Mouse (Mus musculus) MEL (cell line): Measurements from ENCODE around the gene Syt2.

Experiments used
- BHLHE40 ChIP-seq: IDR thresholded peaks from 2 replicates; pipeline ENCODE4 v1.6.1; 2012; ENCODE audit warnings: low read depth, mild to moderate bottlenecking, inconsistent platforms, low read length, improper control_type of control experiment, borderline replicate concordance
- CHD1 ChIP-seq: IDR thresholded peaks from 2 replicates; pipeline ENCODE4 v1.6.1; 2012; ENCODE audit warnings: low read depth, mild to moderate bottlenecking, inconsistent platforms, low read length, improper control_type of control experiment
- CTCF ChIP-seq, 3 experiments: IDR thresholded peaks in 2 of 3; conservative IDR thresholded peaks in 1 of 3; 2 replicates each; pipeline ENCODE4 v1.5.1; 2011 to 2012; ENCODE audit warnings: low read length in 3 of 3, low read depth in 2 of 3, mild to moderate bottlenecking in 2 of 3, improper control_type of control experiment in 1 of 3, inconsistent platforms in 1 of 3, mixed read lengths in 1 of 3, moderate library complexity in 1 of 3; ENCODE audit not compliant: control insufficient read depth in 1 of 3, insufficient read depth in 1 of 3, poor library complexity in 1 of 3, severe bottlenecking in 1 of 3
- ETS1 ChIP-seq: IDR thresholded peaks from 2 replicates; pipeline ENCODE4 v1.6.1; 2012; ENCODE audit warnings: low read depth, mild to moderate bottlenecking, inconsistent platforms, low read length, improper control_type of control experiment, moderate library complexity
- JUND ChIP-seq: IDR thresholded peaks from 2 replicates; pipeline ENCODE4 v1.6.1; 2011; ENCODE audit warnings: low read depth, mild to moderate bottlenecking, improper control_type of control experiment, low read length
- MAX ChIP-seq: IDR thresholded peaks from 2 replicates; pipeline ENCODE4 v1.6.1; 2011; ENCODE audit warnings: low read length, improper control_type of control experiment
- MYC ChIP-seq: IDR thresholded peaks from 2 replicates; pipeline ENCODE4 v1.6.1; 2011; ENCODE audit warnings: low read depth, mild to moderate bottlenecking, low read length, improper control_type of control experiment, moderate library complexity
- SIN3A ChIP-seq: IDR thresholded peaks from 2 replicates; pipeline ENCODE4 v1.6.1; 2012; ENCODE audit warnings: low read length, improper control_type of control experiment, inconsistent platforms
- TAL1 ChIP-seq: IDR thresholded peaks from 2 replicates; pipeline ENCODE4 v1.6.1; 2012; ENCODE audit warnings: mild to moderate bottlenecking, inconsistent platforms, low read length, moderate library complexity, mixed read lengths
- UBTF ChIP-seq: IDR thresholded peaks from 2 replicates; pipeline ENCODE4 v1.6.1; 2012; ENCODE audit warnings: low read depth, mild to moderate bottlenecking, inconsistent platforms, low read length, improper control_type of control experiment, moderate library complexity, borderline replicate concordance; ENCODE audit not compliant: insufficient read depth

DNA sequence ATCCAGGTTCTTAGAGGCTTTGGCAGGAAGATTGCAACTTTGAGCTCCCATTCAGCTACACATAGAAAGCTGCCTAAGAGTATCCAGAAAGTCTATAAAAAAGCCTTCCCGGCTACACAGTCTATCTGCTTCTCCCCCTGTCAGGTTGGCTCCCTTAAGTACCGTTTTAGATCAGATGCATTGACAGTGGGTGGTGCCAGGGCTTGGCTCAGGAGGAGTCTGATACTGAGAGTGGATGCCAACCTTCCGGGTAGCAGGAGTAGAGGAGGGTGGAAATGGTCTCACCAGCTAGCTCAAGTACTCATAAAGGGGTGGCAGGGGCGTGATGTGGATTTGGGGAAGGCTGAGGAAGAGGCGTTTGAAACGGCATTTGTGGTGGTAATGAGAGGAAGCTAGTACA lies 7.0 kb upstream of the Syt2 start:
- TF ChIP-seq CTCF (IDR thresholded peaks at IDR 0.05 in 2 of 3, conservative IDR thresholded peaks at IDR 0.05 in 1 of 3; ENCODE audit: control insufficient read depth in 1 of 3, insufficient read depth in 1 of 3, low read depth in 2 of 3, low read length in 3 of 3, poor library complexity in 1 of 3, severe bottlenecking in 1 of 3) (no peak), JUND (no peak), MAX (no peak), CHD1 (no peak), UBTF (no peak), SIN3A (no peak), TAL1 (no peak), ETS1 (no peak), BHLHE40 (no peak), MYC (no peak)
